ENCODE assay signal across 8 mouse cellular contexts in genomic region chr8:71591471-71592373, GRCm38 (mm10). TPM values are rescaled to one million over a fixed set of nuclear protein-coding genes. Genes with fewer than 3 reads are reported as not detected.
A peak's percentile ranks its signal among the peaks of the same experiment; 100 is the strongest.
DNase-seq lines count a peak whose midpoint lies in the region; ATAC-seq and TF ChIP-seq lines count a peak whose summit lies in the region.

TSS of gene Pgls (plus strand) at chr8:71592176.

- TF ChIP-seq POLR2A in bone marrow macrophage, adult 2 months (IDR thresholded peaks at IDR 0.05; ENCODE audit: borderline replicate concordance, low read depth, low read length), result peak; percentile 2; the same call in 1 of the 2 replicates
- peak; percentile 91 for TF ChIP-seq POLR2A in embryonic fibroblast, embryonic 13.5 days (IDR thresholded peaks at IDR 0.05; ENCODE audit: low read depth, low read length)
- no peak; the same call in 1 of the 2 replicates for TF ChIP-seq POLR2A in liver, adult 2 months (IDR thresholded peaks at IDR 0.05; ENCODE audit: extremely low read depth, insufficient read depth, low read length)
- peak; percentile 94 for TF ChIP-seq POLR2A in myocyte (IDR thresholded peaks at IDR 0.05; ENCODE audit: insufficient read length, low read depth)

- peaks cover 12% of the 10 kb centered on the region; the same call in 1 of the 2 replicates for H3K36me3 ChIP-seq in heart, embryonic 10.5 days
- H3K36me3 ChIP-seq in kidney, embryonic 16.5 days (ENCODE audit: insufficient read depth, low read length), result peaks cover 10% of the 10 kb centered on the region; the same call in 1 of the 2 replicates
- H3K36me3 ChIP-seq in liver, adult 2 months (ENCODE audit: control insufficient read depth, insufficient read depth, low read length), result no peaks in the 10 kb centered on the region
- no peaks in the 10 kb centered on the region for H3K36me3 ChIP-seq in myocyte (ENCODE audit: control insufficient read depth, insufficient read depth)
- H3K36me3 ChIP-seq in splenic B cell, adult 2 months (ENCODE audit: control insufficient read depth, insufficient read depth, low read length, poor library complexity, severe bottlenecking), result no peaks in the 10 kb centered on the region

- peak within 1 kb of the TSS; percentile 96 for H3K4me2 ChIP-seq in kidney, embryonic 16.5 days (replicated peaks; ENCODE audit: low read depth, low read length)
- peak within 1 kb of the TSS; percentile 98 for H3K4me2 ChIP-seq in myocyte (ENCODE audit: low read depth)

- whole genome bisulfite sequencing in heart, embryonic 10.5 days, result 1% methylated on average over 71 of the region's 71 CpGs
- 0% methylated on average over 71 of the region's 71 CpGs for WGBS in kidney, embryonic 16.5 days
- WGBS in liver, adult 2 months, result under 1% methylated on average over 69 of the region's 71 CpGs

- no peaks in the 10 kb centered on the region for H3K27me3 ChIP-seq in heart, embryonic 10.5 days (ENCODE audit: insufficient read depth, poor library complexity, severe bottlenecking)
- no peaks in the 10 kb centered on the region for H3K27me3 ChIP-seq in kidney, embryonic 16.5 days (ENCODE audit: insufficient read depth, low read length)
- no peaks in the 10 kb centered on the region for H3K27me3 ChIP-seq in liver, adult 2 months (ENCODE audit: control insufficient read depth, insufficient read depth, low read length)
- no peaks in the 10 kb centered on the region for H3K27me3 ChIP-seq in myocyte (ENCODE audit: control insufficient read depth, insufficient read depth, insufficient read length)
- no peaks in the 10 kb centered on the region for H3K27me3 ChIP-seq in splenic B cell, adult 2 months (ENCODE audit: control insufficient read depth, insufficient read depth, low read length, poor library complexity, severe bottlenecking)

- peak; percentile 89 for ATAC-seq in kidney, embryonic 16.5 days (ENCODE audit: low FRiP score, low TSS enrichment)

- peaks cover 26% of the 10 kb centered on the region for H3K4me1 ChIP-seq in bone marrow macrophage, adult 2 months (ENCODE audit: control insufficient read depth, insufficient read depth, low read length)
- peaks cover 9% of the 10 kb centered on the region for H3K4me1 ChIP-seq in embryonic fibroblast, embryonic 13.5 days (ENCODE audit: control insufficient read depth, insufficient read depth, low read length)
- H3K4me1 ChIP-seq in heart, embryonic 10.5 days, result peaks cover 35% of the 10 kb centered on the region
- peaks cover 20% of the 10 kb centered on the region for H3K4me1 ChIP-seq in kidney, embryonic 16.5 days (ENCODE audit: insufficient read depth, low read length)
- peaks cover 12% of the 10 kb centered on the region for H3K4me1 ChIP-seq in liver, adult 2 months (ENCODE audit: control insufficient read depth, insufficient read depth, low read length)

- H3K27ac ChIP-seq in bone marrow macrophage, adult 2 months (ENCODE audit: insufficient read depth, low read depth, low read length), result peak within 1 kb of the TSS; percentile 92
- H3K27ac ChIP-seq in embryonic fibroblast, embryonic 13.5 days (ENCODE audit: insufficient read depth, low read length), result peak within 1 kb of the TSS; percentile 91
- H3K27ac ChIP-seq in heart, embryonic 10.5 days, result peak within 1 kb of the TSS; percentile 96
- H3K27ac ChIP-seq in kidney, embryonic 16.5 days (ENCODE audit: low read length), result peak within 1 kb of the TSS; percentile 99
- H3K27ac ChIP-seq in liver, adult 2 months (replicated peaks; ENCODE audit: insufficient read depth, low read depth, low read length), result peak within 1 kb of the TSS; percentile 93

- peak within 1 kb of the TSS; percentile 88 for H3ac ChIP-seq in myocyte (ENCODE audit: control insufficient read depth, insufficient read length)

- no peaks in the 10 kb centered on the region for H3K9me3 ChIP-seq in heart, embryonic 10.5 days
- no peaks in the 10 kb centered on the region for H3K9me3 ChIP-seq in kidney, embryonic 16.5 days (ENCODE audit: low read length)

- no peak for TF ChIP-seq CTCF in bone marrow macrophage, adult 2 months (IDR thresholded peaks at IDR 0.05; ENCODE audit: low read depth, low read length)
- no peak for TF ChIP-seq CTCF in embryonic fibroblast, embryonic 13.5 days (IDR thresholded peaks at IDR 0.05; ENCODE audit: borderline replicate concordance, insufficient read depth, low read length)
- TF ChIP-seq CTCF in liver, adult 2 months (IDR thresholded peaks at IDR 0.05; ENCODE audit: low read depth, low read length), result no peak

- peak within 1 kb of the TSS; percentile 92 for H3K4me3 ChIP-seq in bone marrow macrophage, adult 2 months (ENCODE audit: insufficient read depth, low read length)
- peak within 1 kb of the TSS; percentile 90 for H3K4me3 ChIP-seq in embryonic fibroblast, embryonic 13.5 days (ENCODE audit: insufficient read depth, low read length)
- H3K4me3 ChIP-seq in heart, embryonic 10.5 days, result peak within 1 kb of the TSS; percentile 87
- peak within 1 kb of the TSS; percentile 87 for H3K4me3 ChIP-seq in kidney, embryonic 16.5 days (ENCODE audit: low read length)
- H3K4me3 ChIP-seq in liver, adult 2 months (ENCODE audit: insufficient read depth, low read depth, low read length), result peak within 1 kb of the TSS; percentile 86
- H3K4me3 ChIP-seq in myocyte, result peak within 1 kb of the TSS; percentile 73

- peak; percentile 97 for DNase-seq in A20 (ENCODE audit: low read depth, low spot score)
- peak; percentile 97 for DNase-seq in heart, embryonic 10.5 days (ENCODE audit: low spot score)
- DNase-seq in liver, adult 2 months (ENCODE audit: extremely low read depth, low read depth, low spot score), result peak; percentile 86
- peak; percentile 97 for DNase-seq in splenic B cell, adult 2 months (ENCODE audit: low read depth, low spot score)

- H3K79me2 ChIP-seq in liver, adult 2 months (ENCODE audit: control insufficient read depth, insufficient read depth, low read length), result no peaks in the 10 kb centered on the region
- peaks cover 8% of the 10 kb centered on the region for H3K79me2 ChIP-seq in myocyte (ENCODE audit: control insufficient read depth, insufficient read depth)

- H3K9ac ChIP-seq in kidney, embryonic 16.5 days (replicated peaks; ENCODE audit: low read length), result peak within 1 kb of the TSS; percentile 98
- peak within 1 kb of the TSS; percentile 97 for H3K9ac ChIP-seq in liver, adult 2 months (ENCODE audit: low read depth, low read length)

TF ChIP-seq in myocyte, 11 proteins besides CTCF, POLR2A, EP300 and RAD21:
- TF ChIP-seq MYOD1 (IDR thresholded peaks at IDR 0.05; ENCODE audit: control insufficient read depth in 1 of 3, insufficient read length in 2 of 3, low read depth in 2 of 3) (peak in 2 of 3 experiments; percentile 4 to 30), POLR2AphosphoS2 (IDR thresholded peaks at IDR 0.05; ENCODE audit: insufficient read length, low read depth) (peak; percentile 92), CEBPB (IDR thresholded peaks at IDR 0.05; ENCODE audit: insufficient read depth, poor library complexity, severe bottlenecking) (no peak), E2F4 (IDR thresholded peaks at IDR 0.05; ENCODE audit: insufficient read depth) (no peak), TCF3 (IDR thresholded peaks at IDR 0.05; ENCODE audit: insufficient read length, low read depth) (no peak), MYOG (IDR thresholded peaks at IDR 0.05; ENCODE audit: control insufficient read depth in 1 of 3, insufficient read depth in 1 of 3, insufficient read length in 2 of 3, low read depth in 2 of 3) (peak in 2 of 3 experiments; percentile 8 to 29), SRF (IDR thresholded peaks at IDR 0.05; ENCODE audit: control insufficient read depth, insufficient read length, low read depth) (no peak), MAX (IDR thresholded peaks at IDR 0.05; ENCODE audit: low read depth) (no peak)
TF ChIP-seq in myocyte: peak in this region for 3.

RNA-seq across cellular contexts. Expression of gene Pgls, which starts in this region (rescaled TPM):
- 83.5 and 88.9 TPM in 2 replicates for polyA plus RNA-seq in bone marrow macrophage, adult 2 months (2012; ENCODE audit: insufficient read depth, insufficient read length, missing spikeins)
- 86.0 and 99.4 TPM in 2 replicates for polyA plus RNA-seq in embryonic fibroblast, embryonic 13.5 days (2011; ENCODE audit: insufficient read length, low read depth, missing spikeins)
- 195 and 228 TPM in 2 replicates for polyA plus RNA-seq in heart, embryonic 10.5 days (2016; fragmentation: Nextera tagmentation; extraction: Ambion mirVana)
- polyA plus RNA-seq in kidney, embryonic 16.5 days (2015; fragmentation: Nextera tagmentation; extraction: Ambion mirVana), result 244 and 252 TPM in 2 replicates
- 111 and 113 TPM in 2 replicates for total RNA-seq in liver, adult 2 months (2014; rRNA removed)
- 119 and 124 TPM in 2 replicates for polyA plus RNA-seq in liver, adult 2 months (2012; rRNA removed)
- polyA plus RNA-seq in myocyte (2012; fragmentation: generic; extraction: Trizol), result 248 TPM

Comparison
In these comparisons a context has a peak if more than half of its experiments do, and no peak if none do; other contexts are left out.
1. Peak in every context shown above with its lines: DNase-seq, ATAC-seq, H3K4me3 ChIP-seq and H3K27ac ChIP-seq.